Mouse (Mus musculus): ENCODE data around the gene Cym. TPM values are rescaled to one million over a fixed set of nuclear protein-coding genes. Genes with fewer than 3 reads are reported as not detected.

Cym gene
- 0.17 TPM in 1 of 2 replicates, not detected in the other for polyA plus RNA-seq (2014; fragmentation: Nextera tagmentation; extraction: Ambion mirVana)

- no peaks in the 10 kb centered on the region for H3K9me3 ChIP-seq (ENCODE audit: control insufficient read depth, low read length)
- H3K36me3 ChIP-seq (ENCODE audit: control insufficient read depth, insufficient read depth, low read length) = no peaks in the 10 kb centered on the region
- WGBS = 95% methylated on average over 10 of the region's 10 CpGs
- no peak within 1 kb of the TSS for H3K4me3 ChIP-seq (replicated peaks; ENCODE audit: low read depth, low read length)
- H3K9ac ChIP-seq (replicated peaks; ENCODE audit: low read length) = no peak within 1 kb of the TSS
- H3K27me3 ChIP-seq (ENCODE audit: control insufficient read depth, insufficient read depth, low read length) = no peaks in the 10 kb centered on the region
- H3K4me2 ChIP-seq (ENCODE audit: low read length) = no peak within 1 kb of the TSS
- H3K4me1 ChIP-seq (ENCODE audit: control insufficient read depth, insufficient read depth, low read length) = no peaks in the 10 kb centered on the region
- DNase-seq (no peak), ATAC-seq (ENCODE audit: low FRiP score, low TSS enrichment) (no peak)
- H3K27ac ChIP-seq (replicated peaks; ENCODE audit: low read depth, low read length) = no peak within 1 kb of the TSS
These were observed at the start of gene Cym for GRCm38 (mm10) chr3:107221608-107222007. Gene Cym, minus strand, starts transcription at chr3:107221732.

GRCm38 (mm10) chr3:107266814-107267345 is 45.3 kb upstream of the Cym start:
- Histone ChIP-seq H3K9me3 (ENCODE audit: control insufficient read depth, low read length) (no peaks in the 10 kb centered on the region), H3K9ac (replicated peaks; ENCODE audit: low read length) (no peak overlapping the region), H3K4me3 (replicated peaks; ENCODE audit: low read depth, low read length) (no peak overlapping the region), H3K4me2 (ENCODE audit: low read length) (no peak overlapping the region), H3K36me3 (ENCODE audit: control insufficient read depth, insufficient read depth, low read length) (no peaks in the 10 kb centered on the region), H3K27ac (replicated peaks; ENCODE audit: low read depth, low read length) (no peak overlapping the region), H3K4me1 (ENCODE audit: control insufficient read depth, insufficient read depth, low read length) (no peaks in the 10 kb centered on the region), H3K27me3 (ENCODE audit: control insufficient read depth, insufficient read depth, low read length) (no peaks in the 10 kb centered on the region)
- no peak for ATAC-seq (ENCODE audit: low FRiP score, low TSS enrichment)
- WGBS = 43% methylated on average over 2 of the region's 2 CpGs
- DNase-seq = no peak

GRCm38 (mm10) chr3:107261851-107262165 is 40.3 kb upstream of the Cym start:
- ATAC-seq (ENCODE audit: low FRiP score, low TSS enrichment) (no peak), DNase-seq (no peak)
- Histone ChIP-seq H3K4me3 (replicated peaks; ENCODE audit: low read depth, low read length) (no peak overlapping the region), H3K9me3 (ENCODE audit: control insufficient read depth, low read length) (no peaks in the 10 kb centered on the region), H3K36me3 (ENCODE audit: control insufficient read depth, insufficient read depth, low read length) (no peaks in the 10 kb centered on the region), H3K27me3 (ENCODE audit: control insufficient read depth, insufficient read depth, low read length) (no peaks in the 10 kb centered on the region), H3K27ac (replicated peaks; ENCODE audit: low read depth, low read length) (no peak overlapping the region), H3K4me2 (ENCODE audit: low read length) (no peak overlapping the region), H3K4me1 (ENCODE audit: control insufficient read depth, insufficient read depth, low read length) (peaks cover 12% of the 10 kb centered on the region), H3K9ac (replicated peaks; ENCODE audit: low read length) (no peak overlapping the region)
- 52% methylated on average over 7 of the region's 7 CpGs for WGBS

- Histone ChIP-seq H3K27me3 (ENCODE audit: control insufficient read depth, insufficient read depth, low read length) (no peaks in the 10 kb centered on the region), H3K4me1 (ENCODE audit: control insufficient read depth, insufficient read depth, low read length) (peaks cover 12% of the 10 kb centered on the region), H3K27ac (replicated peaks; ENCODE audit: low read depth, low read length) (peak overlapping the region; percentile 55; the same call in 1 of the 2 replicates), H3K9me3 (ENCODE audit: control insufficient read depth, low read length) (no peaks in the 10 kb centered on the region), H3K4me2 (ENCODE audit: low read length) (no peak overlapping the region), H3K36me3 (ENCODE audit: control insufficient read depth, insufficient read depth, low read length) (no peaks in the 10 kb centered on the region), H3K4me3 (replicated peaks; ENCODE audit: low read depth, low read length) (no peak overlapping the region), H3K9ac (replicated peaks; ENCODE audit: low read length) (no peak overlapping the region)
- ATAC-seq (ENCODE audit: low FRiP score, low TSS enrichment) (0 out of 2 replicates have a peak, but pooled peaks have one; percentile 8), DNase-seq (peak; percentile 37)
- WGBS = 61% methylated on average over 8 of the region's 8 CpGs
These were observed 39.7 kb upstream of the Cym start for GRCm38 (mm10) chr3:107260956-107261850.

GRCm38 (mm10) chr3:107257924-107258323 is 36.4 kb upstream of the Cym start:
- WGBS = 68% methylated on average over 5 of the region's 5 CpGs
- Histone ChIP-seq H3K36me3 (ENCODE audit: control insufficient read depth, insufficient read depth, low read length) (no peaks in the 10 kb centered on the region), H3K9ac (replicated peaks; ENCODE audit: low read length) (no peak overlapping the region), H3K4me1 (ENCODE audit: control insufficient read depth, insufficient read depth, low read length) (peaks cover 12% of the 10 kb centered on the region), H3K9me3 (ENCODE audit: control insufficient read depth, low read length) (no peaks in the 10 kb centered on the region), H3K27ac (replicated peaks; ENCODE audit: low read depth, low read length) (no peak overlapping the region), H3K4me3 (replicated peaks; ENCODE audit: low read depth, low read length) (no peak overlapping the region), H3K4me2 (ENCODE audit: low read length) (no peak overlapping the region), H3K27me3 (ENCODE audit: control insufficient read depth, insufficient read depth, low read length) (no peaks in the 10 kb centered on the region)
- ATAC-seq (ENCODE audit: low FRiP score, low TSS enrichment) (no peak), DNase-seq (peak; percentile 37)

- DNase-seq (peak; percentile 15), ATAC-seq (ENCODE audit: low FRiP score, low TSS enrichment) (no peak)
These were observed 35.2 kb upstream of the Cym start for GRCm38 (mm10) chr3:107256724-107257123.

GRCm38 (mm10) chr3:107255992-107256391 is 34.5 kb upstream of the Cym start:
- Histone ChIP-seq H3K9me3 (ENCODE audit: control insufficient read depth, low read length) (no peaks in the 10 kb centered on the region), H3K4me2 (ENCODE audit: low read length) (no peak overlapping the region), H3K36me3 (ENCODE audit: control insufficient read depth, insufficient read depth, low read length) (no peaks in the 10 kb centered on the region), H3K27ac (replicated peaks; ENCODE audit: low read depth, low read length) (no peak overlapping the region), H3K9ac (replicated peaks; ENCODE audit: low read length) (no peak overlapping the region), H3K27me3 (ENCODE audit: control insufficient read depth, insufficient read depth, low read length) (no peaks in the 10 kb centered on the region), H3K4me1 (ENCODE audit: control insufficient read depth, insufficient read depth, low read length) (peaks cover 5% of the 10 kb centered on the region), H3K4me3 (replicated peaks; ENCODE audit: low read depth, low read length) (no peak overlapping the region)
- 89% methylated on average over 3 of the region's 3 CpGs for WGBS
- DNase-seq (no peak), ATAC-seq (ENCODE audit: low FRiP score, low TSS enrichment) (no peak)

More at GRCm38 (mm10) chr3:107256724-107257123, 35.2 kb upstream of the Cym start:
- Histone ChIP-seq H3K27ac (replicated peaks; ENCODE audit: low read depth, low read length) (no peak overlapping the region), H3K27me3 (ENCODE audit: control insufficient read depth, insufficient read depth, low read length) (no peaks in the 10 kb centered on the region), H3K4me3 (replicated peaks; ENCODE audit: low read depth, low read length) (no peak overlapping the region), H3K9ac (replicated peaks; ENCODE audit: low read length) (no peak overlapping the region), H3K36me3 (ENCODE audit: control insufficient read depth, insufficient read depth, low read length) (no peaks in the 10 kb centered on the region), H3K4me2 (ENCODE audit: low read length) (no peak overlapping the region), H3K4me1 (ENCODE audit: control insufficient read depth, insufficient read depth, low read length) (peaks cover 11% of the 10 kb centered on the region), H3K9me3 (ENCODE audit: control insufficient read depth, low read length) (no peaks in the 10 kb centered on the region)
- 64% methylated on average over 7 of the region's 7 CpGs for WGBS

GRCm38 (mm10) chr3:107253925-107254324 is 32.4 kb upstream of the Cym start:
- Histone ChIP-seq H3K36me3 (ENCODE audit: control insufficient read depth, insufficient read depth, low read length) (no peaks in the 10 kb centered on the region), H3K4me2 (ENCODE audit: low read length) (no peak overlapping the region), H3K27ac (replicated peaks; ENCODE audit: low read depth, low read length) (no peak overlapping the region), H3K9me3 (ENCODE audit: control insufficient read depth, low read length) (no peaks in the 10 kb centered on the region), H3K4me3 (replicated peaks; ENCODE audit: low read depth, low read length) (no peak overlapping the region), H3K9ac (replicated peaks; ENCODE audit: low read length) (no peak overlapping the region), H3K27me3 (ENCODE audit: control insufficient read depth, insufficient read depth, low read length) (no peaks in the 10 kb centered on the region), H3K4me1 (ENCODE audit: control insufficient read depth, insufficient read depth, low read length) (no peaks in the 10 kb centered on the region)
- 87% methylated on average over 5 of the region's 5 CpGs for WGBS
- ATAC-seq (ENCODE audit: low FRiP score, low TSS enrichment) (no peak), DNase-seq (no peak)

- WGBS = 82% methylated on average over 4 of the region's 4 CpGs
These were observed 30.5 kb upstream of the Cym start for GRCm38 (mm10) chr3:107252035-107252434.

More at GRCm38 (mm10) chr3:107252035-107252434, 30.5 kb upstream of the Cym start:
- Histone ChIP-seq H3K9ac (replicated peaks; ENCODE audit: low read length) (no peak overlapping the region), H3K4me1 (ENCODE audit: control insufficient read depth, insufficient read depth, low read length) (no peaks in the 10 kb centered on the region), H3K36me3 (ENCODE audit: control insufficient read depth, insufficient read depth, low read length) (no peaks in the 10 kb centered on the region), H3K4me3 (replicated peaks; ENCODE audit: low read depth, low read length) (no peak overlapping the region), H3K4me2 (ENCODE audit: low read length) (no peak overlapping the region), H3K27me3 (ENCODE audit: control insufficient read depth, insufficient read depth, low read length) (no peaks in the 10 kb centered on the region), H3K9me3 (ENCODE audit: control insufficient read depth, low read length) (no peaks in the 10 kb centered on the region), H3K27ac (replicated peaks; ENCODE audit: low read depth, low read length) (no peak overlapping the region)
- DNase-seq (no peak), ATAC-seq (ENCODE audit: low FRiP score, low TSS enrichment) (no peak)
